Comparison of ENCODE assay signal across 12 mouse cellular contexts in genomic region chr8:9367721-9368120, GRCm38 (mm10).
DNase-seq lines count a peak whose midpoint lies in the region; ATAC-seq and TF ChIP-seq lines count a peak whose summit lies in the region.
"Had no signal": no experiment of that assay in that cellular context is flagged by ENCODE, and none has a peak within 500 bp of the region (broad histone marks: within the 10 kb centered on the region; RNA-seq: fewer than 3 reads in every experiment).

No protein-coding gene starts in this region.

- H3K4me1 ChIP-seq in hindbrain, embryonic 13.5 days (replicated peaks): peaks cover 12% of the 10 kb centered on the region
- H3K4me1 ChIP-seq in hindbrain, postnatal 0 days (ENCODE audit: insufficient read depth, low read length): no peaks in the 10 kb centered on the region
- peaks cover 15% of the 10 kb centered on the region for H3K4me1 ChIP-seq in midbrain, embryonic 16.5 days (ENCODE audit: control insufficient read depth, insufficient read depth, low read length)
- no peaks in the 10 kb centered on the region for H3K4me1 ChIP-seq in midbrain, embryonic 10.5 days
- H3K4me1 ChIP-seq in forebrain, embryonic 16.5 days (replicated peaks; ENCODE audit: control insufficient read depth, insufficient read depth, low read length): peaks cover 4% of the 10 kb centered on the region
- H3K4me1 ChIP-seq: megakaryocyte, embryonic 14.5 days had no signal

- no peak overlapping the region for H3K4me3 ChIP-seq in hindbrain, embryonic 13.5 days
- no peak overlapping the region for H3K4me3 ChIP-seq in hindbrain, postnatal 0 days (ENCODE audit: low read length)
- H3K4me3 ChIP-seq in midbrain, embryonic 16.5 days (ENCODE audit: low read depth, low read length): no peak overlapping the region
- H3K4me3 ChIP-seq in midbrain, embryonic 10.5 days: no peak overlapping the region
- no peak overlapping the region for H3K4me3 ChIP-seq in forebrain, embryonic 16.5 days (replicated peaks; ENCODE audit: low read length)
- H3K4me3 ChIP-seq: forebrain, embryonic 10.5 days; layer of hippocampus, adult 2 months; megakaryocyte, embryonic 14.5 days had no signal

- DNase-seq in hindbrain, postnatal 0 days (ENCODE audit: low spot score): no peak
- DNase-seq in midbrain, embryonic 10.5 days (ENCODE audit: low spot score): no peak
- peak; percentile 52 for DNase-seq in kidney, adult 9 months
- no peak for DNase-seq in adrenal gland, adult 8-10 months
- DNase-seq: liver, postnatal 0 days had no signal

- no peak for ATAC-seq in hindbrain, embryonic 13.5 days (ENCODE audit: low FRiP score)
- no peak for ATAC-seq in hindbrain, postnatal 0 days
- ATAC-seq in midbrain, embryonic 16.5 days: 0 out of 2 replicates have a peak, but pooled peaks have one; percentile 52
- ATAC-seq in erythroid progenitor cell, adult 5-6 weeks (replicated peaks; ENCODE audit: low FRiP score, poor library complexity, severe bottlenecking): no peak
- ATAC-seq in forebrain, embryonic 16.5 days: no peak
- ATAC-seq: liver, postnatal 0 days had no signal

- TF ChIP-seq CTCF in hindbrain, postnatal 0 days (IDR thresholded peaks at IDR 0.05; ENCODE audit: low read depth): no peak

- no peak overlapping the region for H3K9ac ChIP-seq in hindbrain, embryonic 13.5 days
- H3K9ac ChIP-seq in hindbrain, postnatal 0 days (replicated peaks; ENCODE audit: low read length): no peak overlapping the region
- H3K9ac ChIP-seq in midbrain, embryonic 16.5 days (ENCODE audit: low read depth, low read length): no peak overlapping the region
- no peak overlapping the region for H3K9ac ChIP-seq in forebrain, embryonic 16.5 days (replicated peaks; ENCODE audit: low read depth, low read length)
- H3K9ac ChIP-seq: liver, postnatal 0 days had no signal

- peak overlapping the region; percentile 30; the same call in 1 of the 2 replicates for H3K27ac ChIP-seq in hindbrain, embryonic 13.5 days
- H3K27ac ChIP-seq in hindbrain, postnatal 0 days: no peak overlapping the region
- H3K27ac ChIP-seq in midbrain, embryonic 16.5 days (ENCODE audit: low read length): 0 out of 2 replicates have a peak overlapping the region, but pooled peaks have one; percentile 49
- H3K27ac ChIP-seq in midbrain, embryonic 10.5 days (replicated peaks): no peak overlapping the region
- no peak overlapping the region for H3K27ac ChIP-seq in forebrain, embryonic 16.5 days (ENCODE audit: low read length)
- H3K27ac ChIP-seq: forebrain, embryonic 10.5 days; layer of hippocampus, adult 2 months had no signal

- H3K27me3 ChIP-seq in hindbrain, embryonic 13.5 days: no peaks in the 10 kb centered on the region
- no peaks in the 10 kb centered on the region for H3K27me3 ChIP-seq in hindbrain, postnatal 0 days (ENCODE audit: insufficient read depth, low read length)
- H3K27me3 ChIP-seq in midbrain, embryonic 16.5 days (ENCODE audit: control insufficient read depth, insufficient read depth, low read depth, low read length): no peaks in the 10 kb centered on the region
- H3K27me3 ChIP-seq in midbrain, embryonic 10.5 days (ENCODE audit: low read depth, poor library complexity, severe bottlenecking): no peaks in the 10 kb centered on the region
- no peaks in the 10 kb centered on the region for H3K27me3 ChIP-seq in forebrain, embryonic 16.5 days (replicated peaks; ENCODE audit: control insufficient read depth, insufficient read depth, low read length)
- H3K27me3 ChIP-seq: megakaryocyte, embryonic 14.5 days had no signal

- H3K36me3 ChIP-seq in hindbrain, embryonic 13.5 days: no peaks in the 10 kb centered on the region
- H3K36me3 ChIP-seq in hindbrain, postnatal 0 days (ENCODE audit: insufficient read depth, low read length): no peaks in the 10 kb centered on the region
- H3K36me3 ChIP-seq in midbrain, embryonic 16.5 days (ENCODE audit: control insufficient read depth, insufficient read depth, low read length): no peaks in the 10 kb centered on the region
- no peaks in the 10 kb centered on the region for H3K36me3 ChIP-seq in midbrain, embryonic 10.5 days
- no peaks in the 10 kb centered on the region for H3K36me3 ChIP-seq in forebrain, embryonic 16.5 days (ENCODE audit: control insufficient read depth, insufficient read depth)
- H3K36me3 ChIP-seq: forebrain, embryonic 10.5 days had no signal

- no peak overlapping the region for H3K4me2 ChIP-seq in hindbrain, embryonic 13.5 days
- H3K4me2 ChIP-seq in hindbrain, postnatal 0 days (ENCODE audit: low read depth, low read length): no peak overlapping the region
- no peak overlapping the region for H3K4me2 ChIP-seq in midbrain, embryonic 16.5 days (ENCODE audit: low read length)
- no peak overlapping the region for H3K4me2 ChIP-seq in forebrain, embryonic 16.5 days (ENCODE audit: low read length)

- H3K9me3 ChIP-seq in hindbrain, embryonic 13.5 days: no peaks in the 10 kb centered on the region
- no peaks in the 10 kb centered on the region for H3K9me3 ChIP-seq in hindbrain, postnatal 0 days (ENCODE audit: low read length)
- no peaks in the 10 kb centered on the region for H3K9me3 ChIP-seq in midbrain, embryonic 16.5 days (replicated peaks; ENCODE audit: control insufficient read depth, low read length, poor library complexity, severe bottlenecking)
- H3K9me3 ChIP-seq in midbrain, embryonic 10.5 days (replicated peaks): no peaks in the 10 kb centered on the region
- no peaks in the 10 kb centered on the region for H3K9me3 ChIP-seq in forebrain, embryonic 16.5 days (ENCODE audit: control insufficient read depth, low read length)
- H3K9me3 ChIP-seq: forebrain, embryonic 10.5 days had no signal

- WGBS in hindbrain, embryonic 13.5 days: 85% methylated on average over 6 of the region's 6 CpGs
- 64% methylated on average over 6 of the region's 6 CpGs for WGBS in hindbrain, postnatal 0 days
- WGBS in midbrain, embryonic 16.5 days: 59% methylated on average over 6 of the region's 6 CpGs
- 81% methylated on average over 6 of the region's 6 CpGs for WGBS in midbrain, embryonic 10.5 days
- 71% methylated on average over 6 of the region's 6 CpGs for WGBS in forebrain, embryonic 16.5 days

Comparison
In these comparisons a context has a peak if more than half of its experiments do, and no peak if none do; other contexts are left out.
1. H3K27ac ChIP-seq: peak in hindbrain, embryonic 13.5 days (single experiment) and midbrain, embryonic 16.5 days (single experiment); none in hindbrain, postnatal 0 days (single experiment), midbrain, embryonic 10.5 days (single experiment) and forebrain, embryonic 16.5 days (single experiment).